Mouse (Mus musculus) CD8-positive naive resting alpha-beta T cell, adult 2 months (primary cell): ENCODE measurements around the gene Cpped1.

Experiments used
- DNase-seq, 2 experiments: peaks; one replicate each; pipeline ENCODE4 v3.0.0; 2022; ENCODE audit warnings: low read depth in 2 of 2, low spot score in 2 of 2

Gene Cpped1

DNA sequence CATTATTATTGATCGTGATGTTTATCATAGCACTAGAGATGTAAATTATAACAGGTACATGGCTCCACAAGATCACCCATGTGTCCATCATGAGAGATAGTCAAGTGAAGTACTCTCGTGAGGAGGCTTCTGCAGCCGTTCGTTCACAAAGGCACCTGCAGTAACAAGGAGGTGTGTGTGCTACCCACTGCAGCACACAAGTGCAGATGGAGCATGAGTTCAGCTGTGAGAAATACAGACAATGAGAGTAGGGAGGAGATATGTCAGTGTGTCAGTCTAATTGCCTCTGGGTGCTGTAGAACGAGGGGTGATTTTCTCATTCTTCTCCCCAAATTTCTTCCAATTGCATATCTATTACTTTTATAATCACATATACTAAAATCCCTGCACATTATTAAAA is 63.9 kb downstream of the Cpped1 start:
- DNase-seq: no peak

DNA sequence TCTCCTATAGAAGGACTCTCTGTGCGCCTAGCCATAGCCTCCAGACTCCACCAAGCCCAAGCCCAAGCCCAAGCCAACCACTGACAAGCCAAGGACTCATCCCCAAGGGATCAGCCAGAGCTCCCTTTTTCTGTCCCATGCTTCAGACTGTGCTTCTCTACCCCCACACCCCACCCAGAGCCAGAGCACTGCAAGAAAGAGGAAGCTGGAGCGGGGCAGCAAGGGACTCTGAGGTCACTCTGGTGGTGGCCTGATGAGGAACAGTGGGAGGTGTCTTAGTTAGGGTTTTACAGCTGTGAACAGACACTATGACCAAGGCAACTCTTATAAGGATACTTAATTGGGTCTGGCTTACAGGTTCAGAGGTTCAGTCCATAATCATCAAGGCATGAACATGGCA is 65.8 kb downstream of the Cpped1 start:
- DNase-seq: no peak

GRCm38 (mm10) chr16:11833474-11833873 is 75.8 kb downstream of the Cpped1 start:
- no peak for DNase-seq

DNA sequence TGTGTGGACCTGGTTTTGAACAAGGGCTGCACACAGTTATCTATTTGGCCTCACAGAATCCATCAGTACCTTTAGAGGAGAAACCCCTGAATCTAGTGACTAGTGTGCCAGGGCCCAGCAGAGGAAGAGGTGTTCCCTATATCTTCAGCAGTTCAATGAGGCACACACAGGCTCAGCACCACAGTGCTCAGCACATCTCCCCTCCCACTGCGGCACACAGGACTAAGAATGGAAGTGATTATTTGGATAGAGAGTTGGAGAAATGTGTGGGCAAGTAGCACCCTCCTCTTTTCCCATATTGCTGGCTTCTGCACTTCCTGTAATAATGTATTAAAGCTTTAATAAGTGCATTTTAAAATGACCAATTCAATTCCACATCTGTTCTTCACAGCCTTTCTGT is 80.4 kb downstream of the Cpped1 start:
- no peak for DNase-seq

DNA sequence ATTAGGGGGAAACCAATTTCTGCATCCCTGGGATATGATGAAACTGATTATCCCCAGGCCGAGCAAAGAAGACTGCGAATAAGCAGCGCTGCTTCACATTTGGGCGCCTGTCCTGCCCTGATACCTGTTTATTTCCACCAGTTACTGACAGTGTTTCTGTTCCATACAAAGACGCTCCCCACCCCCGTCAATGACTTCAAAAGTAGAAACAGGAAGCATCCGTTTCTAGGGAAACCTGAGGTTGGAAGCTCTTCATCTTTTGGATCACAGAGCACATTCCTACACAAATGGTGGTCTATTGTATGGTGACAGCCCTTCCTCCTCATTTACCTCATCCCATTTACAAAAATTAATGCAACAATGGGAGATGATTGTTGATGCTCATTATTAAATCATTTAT is 84.4 kb downstream of the Cpped1 start:
- DNase-seq: no peak

- DNase-seq: no peak
These were observed 84.9 kb downstream of the Cpped1 start for GRCm38 (mm10) chr16:11824385-11824784.

DNA sequence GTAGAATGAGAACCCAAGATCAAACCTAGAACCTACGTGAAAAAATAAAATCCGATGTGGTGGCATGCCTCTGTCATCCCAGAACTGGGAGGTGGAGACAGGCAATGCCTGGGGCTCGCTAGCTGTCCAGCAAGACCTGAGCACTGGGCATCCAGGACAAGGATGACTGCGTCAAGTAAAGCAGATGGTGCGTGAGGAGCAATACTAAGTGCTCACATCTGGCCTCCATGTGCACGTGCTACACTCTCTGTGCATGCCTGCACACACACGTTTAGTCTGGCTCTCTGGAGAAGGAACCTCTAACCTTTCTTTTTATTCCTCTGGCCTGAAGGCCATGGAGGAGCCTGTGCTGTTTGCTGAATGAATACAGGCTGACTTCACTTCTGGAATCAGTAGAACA is 88.5 kb downstream of the Cpped1 start:
- DNase-seq: no peak

DNA sequence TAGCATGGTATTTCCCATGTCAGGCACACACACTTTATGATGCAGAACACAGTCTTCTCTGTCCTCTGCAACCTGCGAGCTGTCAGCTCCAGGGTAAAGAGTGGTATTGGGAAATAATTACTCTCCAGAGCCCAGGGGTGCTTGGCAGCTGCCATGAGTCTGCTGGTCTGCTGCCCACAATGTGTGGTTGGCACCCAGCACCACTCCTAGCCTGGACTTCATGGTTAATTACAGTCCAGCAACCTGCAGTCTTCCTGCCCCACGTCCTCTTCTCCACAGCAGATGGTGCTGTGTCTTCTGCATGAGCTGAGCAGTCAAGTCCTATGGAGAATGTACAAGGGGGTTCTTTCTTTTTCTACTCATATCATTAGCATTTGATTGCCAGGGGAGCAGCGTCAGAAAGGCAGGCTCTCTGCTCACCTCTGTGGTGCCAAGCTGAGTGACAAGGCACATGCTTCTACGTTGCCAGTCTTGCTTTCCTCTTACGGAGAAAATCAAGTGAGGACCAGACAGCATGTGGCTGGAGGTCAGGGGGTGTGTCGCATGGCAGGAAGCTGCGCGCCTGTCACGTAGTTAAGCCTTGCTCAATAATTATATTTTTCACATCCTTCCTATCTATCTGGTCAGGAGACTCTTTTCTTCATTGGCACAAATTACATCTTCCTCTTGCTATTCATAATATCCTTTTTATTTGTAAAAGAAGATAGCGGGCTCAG is 94.2 kb downstream of the Cpped1 start:
- no peak for DNase-seq

- no peak for DNase-seq
These were observed 97.1 kb downstream of the Cpped1 start for GRCm38 (mm10) chr16:11812119-11812518.

DNA sequence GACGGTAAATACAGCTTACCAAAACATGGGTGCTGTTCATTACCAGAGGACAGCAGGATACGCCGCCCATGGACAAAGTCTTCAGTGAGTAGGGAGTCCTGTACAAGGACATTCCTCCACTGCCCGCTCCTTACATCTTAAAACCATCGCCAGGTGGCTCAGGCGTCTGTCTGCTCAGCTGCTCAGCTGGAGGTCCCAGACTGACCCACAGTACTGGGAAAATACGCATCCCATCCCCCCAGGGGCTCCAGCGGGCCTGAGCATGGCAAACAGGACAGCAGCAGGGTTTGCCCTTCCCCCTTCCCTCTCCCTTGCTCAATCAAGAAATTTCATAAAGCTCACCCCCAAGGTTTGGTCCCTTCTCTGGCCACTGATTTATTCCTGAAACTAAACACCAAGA is 99.6 kb downstream of the Cpped1 start:
- DNase-seq: no peak

- no peak for DNase-seq
These were observed 107.2 kb downstream of the Cpped1 start for GRCm38 (mm10) chr16:11801960-11802539.

GRCm38 (mm10) chr16:11795758-11796460 is 113.3 kb downstream of the Cpped1 start:
- DNase-seq: no peak

DNA sequence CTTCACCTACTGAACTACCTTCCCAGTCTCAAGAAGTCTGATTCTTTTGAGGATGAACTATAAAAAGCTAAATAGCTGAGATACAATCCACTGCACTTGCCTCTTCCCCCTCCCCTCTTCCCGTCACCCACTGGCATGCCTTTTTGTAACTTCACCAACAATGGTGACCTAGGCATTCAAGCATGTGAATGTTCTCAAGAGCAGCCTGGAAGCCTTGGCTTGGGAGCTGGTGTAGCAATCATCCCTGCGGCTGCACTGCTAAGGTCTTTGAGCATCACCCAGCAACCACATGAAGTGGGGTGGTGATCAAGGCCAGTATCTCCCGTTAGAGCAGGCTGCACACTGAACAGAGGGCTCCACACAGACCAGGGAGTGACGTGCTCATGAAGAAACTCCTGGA is 114.6 kb downstream of the Cpped1 start:
- no peak for DNase-seq

- no peak for DNase-seq
These were observed 115.9 kb downstream of the Cpped1 start for GRCm38 (mm10) chr16:11793391-11793790.

DNA sequence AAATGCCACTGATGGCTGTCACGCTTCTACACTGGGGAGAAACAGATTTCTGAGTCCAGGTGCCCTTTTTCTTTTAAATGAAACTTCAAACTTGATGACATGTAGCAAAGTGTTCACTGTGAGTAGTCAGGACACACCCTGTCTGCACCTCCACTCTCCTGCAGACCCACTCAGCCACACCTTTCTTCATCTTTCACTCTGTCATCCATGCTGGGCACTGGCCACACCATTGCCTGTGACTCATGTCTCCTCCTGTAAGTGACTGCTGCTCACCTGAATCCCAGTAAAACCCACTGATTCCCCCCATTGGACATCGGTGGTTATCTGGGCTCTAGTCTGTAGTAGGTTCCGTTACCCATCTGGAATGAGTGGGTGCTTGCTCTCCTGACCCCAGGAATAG is 118.8 kb downstream of the Cpped1 start:
- DNase-seq: no peak

DNA sequence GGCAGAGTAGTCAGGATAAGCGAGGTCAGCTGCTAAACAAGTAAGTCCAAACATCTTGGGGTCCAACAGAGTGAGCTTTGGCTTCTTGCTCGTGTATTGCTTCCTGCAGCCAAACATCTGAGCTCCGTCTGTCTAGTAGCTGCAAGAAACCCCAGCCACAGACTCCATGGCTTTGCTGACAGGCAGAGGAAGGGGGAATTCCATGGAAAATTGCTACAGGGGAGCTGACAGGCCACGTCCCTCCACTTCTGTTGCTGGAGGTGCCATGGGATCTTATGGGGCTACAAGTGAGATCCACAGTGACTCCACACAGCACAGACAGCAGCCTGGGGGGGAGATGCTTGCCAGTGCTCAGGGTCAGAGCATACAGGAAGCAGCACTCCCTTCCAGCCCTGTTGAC is 123.4 kb downstream of the Cpped1 start:
- no peak for DNase-seq

GRCm38 (mm10) chr16:11784354-11784753 is 124.9 kb downstream of the Cpped1 start:
- no peak for DNase-seq

DNA sequence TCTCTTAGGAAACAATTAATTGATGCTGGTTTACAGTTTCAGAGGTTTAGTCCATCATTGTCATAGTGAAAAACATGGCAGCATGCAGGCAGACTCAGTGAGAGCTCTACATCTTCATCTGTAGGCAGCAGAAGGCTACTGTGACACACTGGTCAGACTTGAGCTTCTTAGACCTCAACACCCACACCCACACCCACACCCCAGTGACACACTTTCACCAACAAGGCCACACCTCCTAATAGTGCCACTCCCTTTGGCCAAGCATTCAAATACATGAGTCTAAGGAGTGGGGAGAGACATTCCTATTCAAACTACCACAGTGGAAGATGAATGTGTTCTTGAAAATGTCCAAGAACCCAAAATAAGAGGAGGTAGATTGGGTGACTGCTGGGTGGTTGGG is 125.9 kb downstream of the Cpped1 start:
- no peak for DNase-seq

DNA sequence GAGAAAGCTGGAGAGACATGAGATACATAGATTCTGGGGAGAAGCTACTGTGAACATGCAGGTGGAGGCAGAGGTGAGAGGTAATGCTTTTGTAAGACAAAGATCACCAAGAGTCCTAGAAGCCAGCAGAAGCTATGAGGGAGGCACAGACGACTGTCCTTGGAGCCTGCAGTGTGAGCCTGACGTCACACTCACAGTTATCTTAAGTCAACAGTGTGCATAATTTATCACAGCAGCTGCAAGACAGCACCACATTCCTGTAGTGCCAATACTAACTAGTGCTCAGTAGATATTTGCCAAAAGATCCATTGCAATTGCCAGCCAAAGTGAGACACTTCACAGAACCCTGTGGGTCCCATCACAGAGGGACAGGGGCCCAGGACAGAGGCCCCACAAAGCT is 127.2 kb downstream of the Cpped1 start:
- no peak for DNase-seq

GRCm38 (mm10) chr16:11778715-11779460 is 130.4 kb downstream of the Cpped1 start:
- DNase-seq: no peak

GRCm38 (mm10) chr16:11778191-11778590 is 131.1 kb downstream of the Cpped1 start:
- DNase-seq: no peak

GRCm38 (mm10) chr16:11776528-11776927 is 132.7 kb downstream of the Cpped1 start:
- DNase-seq: no peak
